Mouse (Mus musculus): ENCODE measurements at regions not wholly inside any gene's neighbourhood (a gene's known extent, or its start where the extent isn't known, plus 50 kb on each side); places are given as distances from the start of the nearest gene placed in this dataset.
A peak's percentile ranks its signal among the peaks of the same experiment; 100 is the strongest.

- H3K4me1 ChIP-seq (ENCODE audit: control insufficient read depth, insufficient read depth) = no peaks in the 10 kb centered on the region
- no peaks in the 10 kb centered on the region for H3K9me3 ChIP-seq (replicated peaks; ENCODE audit: control insufficient read depth, low read length)
- DNase-seq (ENCODE audit: low spot score) = peak; percentile 44
- no peaks in the 10 kb centered on the region for H3K36me3 ChIP-seq (replicated peaks; ENCODE audit: control insufficient read depth, insufficient read depth, low read length)
- WGBS = 39% methylated on average over 3 of the region's 3 CpGs
- TF ChIP-seq EP300 (IDR thresholded peaks at IDR 0.05; ENCODE audit: low read depth) (no peak), CTCF (IDR thresholded peaks at IDR 0.05; ENCODE audit: low read depth) (no peak)
- no peak overlapping the region for H3K4me2 ChIP-seq (ENCODE audit: low read depth, low read length)
- H3K9ac ChIP-seq (replicated peaks; ENCODE audit: low read depth, low read length) = no peak overlapping the region
- no peak for ATAC-seq (ENCODE audit: insufficient read depth, low read depth)
- H3K4me3 ChIP-seq (ENCODE audit: low read depth, low read length) = no peak overlapping the region
- H3K27ac ChIP-seq (ENCODE audit: low read depth) = no peak overlapping the region
- no peaks in the 10 kb centered on the region for H3K27me3 ChIP-seq (ENCODE audit: control insufficient read depth, insufficient read depth, low read length)
These were observed 165.2 kb upstream of the Atp2b1 start for GRCm38 (mm10) chr10:98748856-98749583.

- H3K27ac ChIP-seq (ENCODE audit: low read depth) = no peak overlapping the region
- no peaks in the 10 kb centered on the region for H3K36me3 ChIP-seq (replicated peaks; ENCODE audit: control insufficient read depth, insufficient read depth, low read length)
- no peak overlapping the region for H3K4me2 ChIP-seq (ENCODE audit: low read depth, low read length)
- H3K4me1 ChIP-seq (ENCODE audit: control insufficient read depth, insufficient read depth) = no peaks in the 10 kb centered on the region
- no peaks in the 10 kb centered on the region for H3K27me3 ChIP-seq (ENCODE audit: control insufficient read depth, insufficient read depth, low read length)
- no peak for TF ChIP-seq CTCF (IDR thresholded peaks at IDR 0.05; ENCODE audit: low read depth)
- no peak for TF ChIP-seq EP300 (IDR thresholded peaks at IDR 0.05; ENCODE audit: low read depth)
- no peaks in the 10 kb centered on the region for H3K9me3 ChIP-seq (replicated peaks; ENCODE audit: control insufficient read depth, low read length)
- no peak overlapping the region for H3K9ac ChIP-seq (replicated peaks; ENCODE audit: low read depth, low read length)
- WGBS = 78% methylated on average over 4 of the region's 4 CpGs
- no peak overlapping the region for H3K4me3 ChIP-seq (ENCODE audit: low read depth, low read length)
- ATAC-seq (ENCODE audit: insufficient read depth, low read depth) (no peak), DNase-seq (ENCODE audit: low spot score) (no peak)
These were observed 164.6 kb upstream of the Atp2b1 start for GRCm38 (mm10) chr10:98749584-98749947.

GRCm38 (mm10) chr10:98751376-98752058 is 162.7 kb upstream of the Atp2b1 start:
- peak; percentile 7 for DNase-seq (ENCODE audit: low spot score)
- no peak overlapping the region for H3K4me2 ChIP-seq (ENCODE audit: low read depth, low read length)
- no peak overlapping the region for H3K27ac ChIP-seq (ENCODE audit: low read depth)
- no peak overlapping the region for H3K9ac ChIP-seq (replicated peaks; ENCODE audit: low read depth, low read length)
- H3K36me3 ChIP-seq (replicated peaks; ENCODE audit: control insufficient read depth, insufficient read depth, low read length) = no peaks in the 10 kb centered on the region
- no peak overlapping the region for H3K4me3 ChIP-seq (ENCODE audit: low read depth, low read length)
- WGBS = 65% methylated on average over 11 of the region's 11 CpGs
- TF ChIP-seq EP300 (IDR thresholded peaks at IDR 0.05; ENCODE audit: low read depth) (no peak), CTCF (IDR thresholded peaks at IDR 0.05; ENCODE audit: low read depth) (no peak)
- no peaks in the 10 kb centered on the region for H3K9me3 ChIP-seq (replicated peaks; ENCODE audit: control insufficient read depth, low read length)
- no peaks in the 10 kb centered on the region for H3K27me3 ChIP-seq (ENCODE audit: control insufficient read depth, insufficient read depth, low read length)
- no peak for ATAC-seq (ENCODE audit: insufficient read depth, low read depth)
- H3K4me1 ChIP-seq (ENCODE audit: control insufficient read depth, insufficient read depth) = no peaks in the 10 kb centered on the region

- H3K4me1 ChIP-seq (ENCODE audit: control insufficient read depth, insufficient read depth) = no peaks in the 10 kb centered on the region
- 0 out of 2 replicates have a peak, but pooled peaks cover 6% of the 10 kb centered on the region for H3K9me3 ChIP-seq (replicated peaks; ENCODE audit: control insufficient read depth, low read length)
- DNase-seq (ENCODE audit: low spot score) (no peak), ATAC-seq (ENCODE audit: insufficient read depth, low read depth) (no peak)
- H3K9ac ChIP-seq (replicated peaks; ENCODE audit: low read depth, low read length) = no peak overlapping the region
- no peak for TF ChIP-seq CTCF (IDR thresholded peaks at IDR 0.05; ENCODE audit: low read depth)
- TF ChIP-seq EP300 (IDR thresholded peaks at IDR 0.05; ENCODE audit: low read depth) = no peak
- H3K4me3 ChIP-seq (ENCODE audit: low read depth, low read length) = no peak overlapping the region
- H3K36me3 ChIP-seq (replicated peaks; ENCODE audit: control insufficient read depth, insufficient read depth, low read length) = no peaks in the 10 kb centered on the region
- H3K27me3 ChIP-seq (ENCODE audit: control insufficient read depth, insufficient read depth, low read length) = no peaks in the 10 kb centered on the region
- H3K4me2 ChIP-seq (ENCODE audit: low read depth, low read length) = no peak overlapping the region
- no peak overlapping the region for H3K27ac ChIP-seq (ENCODE audit: low read depth)
These were observed 153.1 kb upstream of the Atp2b1 start for GRCm38 (mm10) chr10:98761080-98761479.

GRCm38 (mm10) chr10:98765786-98766419 is 148.3 kb upstream of the Atp2b1 start:
- Histone ChIP-seq H3K4me2 (ENCODE audit: low read depth, low read length) (no peak overlapping the region), H3K4me3 (ENCODE audit: low read depth, low read length) (no peak overlapping the region), H3K36me3 (replicated peaks; ENCODE audit: control insufficient read depth, insufficient read depth, low read length) (no peaks in the 10 kb centered on the region), H3K27ac (ENCODE audit: low read depth) (no peak overlapping the region), H3K9me3 (replicated peaks; ENCODE audit: control insufficient read depth, low read length) (0 out of 2 replicates have a peak, but pooled peaks cover 6% of the 10 kb centered on the region), H3K9ac (replicated peaks; ENCODE audit: low read depth, low read length) (no peak overlapping the region), H3K4me1 (ENCODE audit: control insufficient read depth, insufficient read depth) (no peaks in the 10 kb centered on the region), H3K27me3 (ENCODE audit: control insufficient read depth, insufficient read depth, low read length) (no peaks in the 10 kb centered on the region)
- ATAC-seq (ENCODE audit: insufficient read depth, low read depth) (no peak), DNase-seq (ENCODE audit: low spot score) (no peak)
- 67% methylated on average over 11 of the region's 11 CpGs for WGBS
- no peak for TF ChIP-seq CTCF (IDR thresholded peaks at IDR 0.05; ENCODE audit: low read depth)
- no peak for TF ChIP-seq EP300 (IDR thresholded peaks at IDR 0.05; ENCODE audit: low read depth)

Data from heart, postnatal 0 days (tissue).